Mouse (Mus musculus) hindbrain, embryonic 16.5 days (tissue): ENCODE results near the gene Slain2. TPM values are rescaled to one million over a fixed set of nuclear protein-coding genes. Genes with fewer than 3 reads are reported as not detected.
"Not testable (repeated sequence)": the region's sequence is repeated elsewhere in the genome, so short reads cannot be mapped to it uniquely, and the experiment has no call there.

ENCODE experiments used
- ATAC-seq: fragments of 200-750 bp; cut with Nextera tagmentation; 2 replicates; pipeline ENCODE4 v1.8.0; 2017; ENCODE audit warnings: moderate TSS enrichment, moderate library complexity
- H3K27ac ChIP-seq: fragments of 300-500 bp; sonication (generic); 2 replicates; pipeline ENCODE4 v1.5.1; 2014; ENCODE audit warnings: low read depth, mild to moderate bottlenecking, control low read depth, low read length, moderate library complexity
- H3K27me3 ChIP-seq: fragments of 300-500 bp; sonication (generic); replicated peaks from 2 replicates; pipeline ENCODE4 v1.6.1; 2014; ENCODE audit warnings: low read length; ENCODE audit not compliant: control insufficient read depth, insufficient read depth
- H3K36me3 ChIP-seq: fragments of 300-500 bp; sonication (generic); 2 replicates; pipeline ENCODE4 v1.6.1; 2014; ENCODE audit warnings: mild to moderate bottlenecking, low read length, moderate library complexity, mixed read lengths; ENCODE audit not compliant: control insufficient read depth, insufficient read depth
- H3K4me1 ChIP-seq: fragments of 300-500 bp; sonication (generic); 2 replicates; pipeline ENCODE4 v1.6.1; 2014; ENCODE audit warnings: low read depth, low read length; ENCODE audit not compliant: control insufficient read depth, insufficient read depth
- H3K4me2 ChIP-seq: fragments of 300-500 bp; sonication (generic); 2 replicates; pipeline ENCODE4 v1.6.1; 2014; ENCODE audit warnings: mild to moderate bottlenecking, low read length, control low read depth, moderate library complexity
- H3K4me3 ChIP-seq: fragments of 300-500 bp; sonication (generic); 2 replicates; pipeline ENCODE4 v1.5.1; 2014; ENCODE audit warnings: mild to moderate bottlenecking, low read length, control low read depth, moderate library complexity
- H3K9ac ChIP-seq: fragments of 300-500 bp; sonication (generic); 2 replicates; pipeline ENCODE4 v1.6.1; 2014; ENCODE audit warnings: low read depth, mild to moderate bottlenecking, control low read depth, low read length, moderate library complexity
- H3K9me3 ChIP-seq: fragments of 300-500 bp; sonication (generic); 2 replicates; pipeline ENCODE4 v1.6.1; 2014; ENCODE audit warnings: mild to moderate bottlenecking, low read length, moderate library complexity; ENCODE audit not compliant: control insufficient read depth
- WGBS: fragments of 180-500 bp; shearing (Covaris S2); extraction: QIAGEN DNeasy Blood & Tissue Kit; methylation state at CpG from one replicate; pipeline ENCODE4 v1.1.7; 2014; 5-methylcytosine and 5-hydroxymethylcytosine counted together
- polyA plus RNA-seq: library from polyadenylated mRNA; unstranded; fragments of >200 nt; fragmentation: Nextera tagmentation; extraction: Ambion mirVana; gene quantifications from 2 replicates; pipeline ENCODE4 v1.2.1, GENCODE M21; 2015

Slain2 gene
- polyA plus RNA-seq, 1 experiment from 2014 or later = 12.6 TPM

DNA sequence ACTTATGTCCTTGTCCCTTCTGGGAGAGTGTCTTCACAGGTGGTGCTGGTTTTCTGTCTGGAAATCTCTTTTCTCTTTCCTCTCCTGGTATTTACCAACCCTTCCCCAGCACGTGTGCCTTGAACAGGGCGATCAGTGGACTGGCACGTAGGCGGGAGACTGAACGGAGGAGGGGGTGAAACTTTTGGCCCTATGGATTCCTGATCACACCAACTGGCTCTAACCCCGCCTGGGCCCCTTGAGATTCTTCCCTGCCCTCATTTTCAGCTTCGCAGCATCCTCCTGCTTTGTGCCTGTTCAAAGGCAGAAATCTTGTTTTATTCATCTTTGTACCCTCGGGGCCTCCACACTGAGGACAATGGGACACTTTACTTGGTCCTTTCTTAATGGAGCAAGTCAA is 80.3 kb downstream of the Slain2 start:
- Histone ChIP-seq H3K9ac (no peak overlapping the region), H3K4me3 (no peak overlapping the region)
- WGBS = 26% methylated on average over 8 of the region's 8 CpGs

DNA sequence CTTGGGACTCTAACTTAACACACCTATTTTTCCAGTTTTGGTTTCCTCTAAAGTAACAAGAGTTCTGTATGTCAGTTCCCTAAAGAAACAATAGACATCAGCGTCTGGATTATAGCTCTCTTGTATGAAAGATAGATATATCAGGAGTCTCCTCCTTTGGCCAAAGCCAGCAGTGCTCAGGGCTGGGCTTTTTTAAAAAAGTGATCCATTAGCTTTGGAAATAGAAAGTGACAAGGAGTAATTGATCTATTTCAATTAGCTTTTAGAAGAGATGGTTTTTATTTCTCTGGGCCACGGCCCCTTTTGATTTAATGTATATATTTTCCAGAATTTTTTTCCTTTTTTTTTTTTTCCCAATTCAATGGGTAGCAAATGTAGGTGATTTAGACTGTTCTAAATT is 80.8 kb downstream of the Slain2 start:
- Histone ChIP-seq H3K27me3 (no peaks in the 10 kb centered on the region), H3K27ac (no peak overlapping the region), H3K9ac (no peak overlapping the region), H3K4me1 (peaks cover 3% of the 10 kb centered on the region; the same call in 1 of the 2 replicates), H3K36me3 (no peaks in the 10 kb centered on the region), H3K4me3 (no peak overlapping the region), H3K4me2 (no peak overlapping the region; the same call in 1 of the 2 replicates), H3K9me3 (no peaks in the 10 kb centered on the region)
- no peak for ATAC-seq
- 28% methylated on average over 2 of the region's 2 CpGs for WGBS

More for the DNA sequence above, 80.3 kb downstream of the Slain2 start:
- Histone ChIP-seq H3K36me3 (no peaks in the 10 kb centered on the region), H3K9me3 (no peaks in the 10 kb centered on the region), H3K4me1 (peaks cover 3% of the 10 kb centered on the region; the same call in 1 of the 2 replicates), H3K4me2 (no peak overlapping the region), H3K27me3 (no peaks in the 10 kb centered on the region), H3K27ac (no peak overlapping the region)
- no peak for ATAC-seq

DNA sequence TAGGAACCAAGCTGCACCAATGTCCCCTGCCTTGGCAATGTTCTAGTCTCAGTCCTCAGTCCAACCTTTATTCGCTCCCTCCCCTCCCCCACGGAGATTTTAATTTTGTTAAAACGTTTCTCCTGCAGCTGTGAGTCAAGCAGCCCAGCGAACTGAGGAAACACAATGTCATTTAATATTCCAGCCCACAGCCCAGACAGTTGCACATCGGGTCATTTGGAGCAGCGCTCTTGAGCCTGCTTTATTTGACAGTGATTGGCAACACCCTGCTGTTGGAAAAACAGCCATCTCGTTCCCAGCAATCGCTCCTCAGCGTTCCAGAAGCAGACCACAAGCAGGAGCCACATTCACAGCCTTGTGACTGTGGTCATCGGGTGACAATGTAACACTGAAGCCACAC is 81.3 kb downstream of the Slain2 start:
- ATAC-seq = 0 out of 2 replicates have a peak, but pooled peaks have one; percentile 45

DNA sequence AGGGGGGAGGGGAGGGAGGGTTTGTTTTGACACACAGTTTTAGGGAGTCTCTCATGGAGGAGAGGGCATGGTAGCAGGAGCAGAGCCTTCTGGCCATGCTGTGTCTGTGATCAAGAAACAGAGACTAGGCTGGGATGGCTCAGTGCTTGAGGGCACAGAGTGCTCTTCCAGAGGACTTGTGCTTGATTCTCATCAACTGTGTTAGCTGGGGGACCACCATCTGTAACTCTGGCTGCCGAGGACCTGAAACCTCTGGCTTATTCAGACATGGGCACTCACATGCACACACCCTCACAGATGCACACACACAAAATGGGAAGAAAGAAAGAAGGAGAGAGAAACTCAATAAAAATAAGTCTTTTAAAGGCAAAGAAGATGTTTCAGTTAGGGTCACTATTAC is 84.4 kb downstream of the Slain2 start:
- not testable (repeated sequence) for H3K9ac ChIP-seq, H3K4me1 ChIP-seq, H3K27me3 ChIP-seq, H3K4me2 ChIP-seq, H3K36me3 ChIP-seq, ATAC-seq, H3K9me3 ChIP-seq, H3K4me3 ChIP-seq, H3K27ac ChIP-seq
- 83% methylated on average over 1 of the region's 1 CpGs for WGBS

More for the DNA sequence above, 81.3 kb downstream of the Slain2 start:
- Histone ChIP-seq H3K9ac (no peak overlapping the region), H3K27me3 (no peaks in the 10 kb centered on the region), H3K4me2 (peak overlapping the region; percentile 34), H3K27ac (no peak overlapping the region), H3K36me3 (no peaks in the 10 kb centered on the region), H3K9me3 (no peaks in the 10 kb centered on the region), H3K4me3 (no peak overlapping the region), H3K4me1 (peaks cover 3% of the 10 kb centered on the region; the same call in 1 of the 2 replicates)
- 16% methylated on average over 10 of the region's 10 CpGs for WGBS

GRCm38 (mm10) chr5:73004046-73004445 is 89.9 kb downstream of the Slain2 start:
- H3K9ac ChIP-seq = no peak overlapping the region
- no peaks in the 10 kb centered on the region for H3K36me3 ChIP-seq
- 0 out of 2 replicates have a peak, but pooled peaks cover 4% of the 10 kb centered on the region for H3K4me1 ChIP-seq
- H3K27me3 ChIP-seq = no peaks in the 10 kb centered on the region; the same call in 1 of the 2 replicates
- H3K9me3 ChIP-seq = no peaks in the 10 kb centered on the region
- no peak overlapping the region for H3K4me2 ChIP-seq
- no peak for ATAC-seq
- H3K4me3 ChIP-seq = no peak overlapping the region
- H3K27ac ChIP-seq = no peak overlapping the region
- WGBS = 84% methylated on average over 5 of the region's 5 CpGs

DNA sequence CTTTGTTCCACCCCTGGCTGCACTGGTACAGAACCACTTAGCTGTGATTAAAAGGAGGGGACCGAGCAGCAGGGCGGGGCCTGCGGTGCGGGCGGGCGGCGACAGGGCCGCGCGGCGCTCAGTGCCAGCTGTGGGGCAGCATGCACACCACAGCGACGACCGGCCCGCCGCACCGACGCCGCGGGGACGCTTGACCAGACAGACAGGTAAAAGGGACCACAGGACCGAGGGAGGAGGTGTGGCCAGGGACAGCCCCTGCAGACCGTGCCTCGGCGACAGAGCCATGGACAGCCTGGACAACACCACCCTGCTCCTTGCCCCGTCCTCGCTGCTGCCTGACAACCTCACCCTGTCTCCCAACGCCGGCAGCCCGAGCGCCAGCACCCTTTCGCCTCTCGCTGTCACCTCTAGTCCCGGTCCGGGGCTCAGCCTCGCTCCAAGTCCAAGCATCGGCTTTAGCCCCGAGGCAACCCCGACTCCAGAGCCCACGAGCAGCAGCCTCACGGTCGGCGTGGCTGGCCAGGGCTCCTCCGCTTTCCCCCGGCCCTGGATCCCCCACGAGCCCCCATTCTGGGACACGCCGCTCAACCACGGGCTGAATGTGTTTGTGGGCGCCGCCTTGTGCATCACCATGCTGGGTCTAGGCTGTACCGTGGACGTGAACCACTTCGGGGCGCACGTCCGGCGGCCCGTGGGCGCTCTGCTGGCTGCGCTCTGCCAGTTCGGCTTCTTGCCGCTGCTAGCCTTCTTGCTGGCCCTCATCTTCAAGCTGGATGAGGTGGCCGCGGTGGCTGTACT is 92.9 kb downstream of the Slain2 start, which contains the start of gene Slc10a4:
TSS of gene Slc10a4 (plus strand) at position 100 of the 798 bp plus-strand sequence.
- peak within 1 kb of the TSS; percentile 48 for H3K4me3 ChIP-seq
- H3K9ac ChIP-seq = peak within 1 kb of the TSS; percentile 65
- H3K9me3 ChIP-seq = no peaks in the 10 kb centered on the region
- no peaks in the 10 kb centered on the region for H3K36me3 ChIP-seq
- H3K4me2 ChIP-seq = peak within 1 kb of the TSS; percentile 70
- 0 out of 2 replicates have a peak, but pooled peaks cover 4% of the 10 kb centered on the region for H3K4me1 ChIP-seq
- whole genome bisulfite sequencing = 7% methylated on average over 60 of the region's 65 CpGs
- ATAC-seq = peak; percentile 92
- no peak within 1 kb of the TSS for H3K27ac ChIP-seq
- H3K27me3 ChIP-seq = no peaks in the 10 kb centered on the region; the same call in 1 of the 2 replicates

GRCm38 (mm10) chr5:73007582-73007959 is 93.5 kb downstream of the Slain2 start:
- no peaks in the 10 kb centered on the region for H3K9me3 ChIP-seq
- H3K9ac ChIP-seq = no peak overlapping the region; the same call in 1 of the 2 replicates
- H3K36me3 ChIP-seq = no peaks in the 10 kb centered on the region
- peak; percentile 5; the same call in 1 of the 2 replicates for ATAC-seq
- no peak overlapping the region for H3K27ac ChIP-seq
- no peaks in the 10 kb centered on the region; the same call in 1 of the 2 replicates for H3K27me3 ChIP-seq
- H3K4me3 ChIP-seq = peak overlapping the region; percentile 48
- H3K4me1 ChIP-seq = 0 out of 2 replicates have a peak, but pooled peaks cover 4% of the 10 kb centered on the region
- WGBS = 48% methylated on average over 5 of the region's 5 CpGs
- peak overlapping the region; percentile 70 for H3K4me2 ChIP-seq

- 0 out of 2 replicates have a peak, but pooled peaks have one; percentile 18 for ATAC-seq
- 49% methylated on average over 8 of the region's 8 CpGs for WGBS
These were observed 94.1 kb downstream of the Slain2 start for GRCm38 (mm10) chr5:73008230-73008629.

GRCm38 (mm10) chr5:73011806-73012205 is 97.7 kb downstream of the Slain2 start:
- 90% methylated on average over 14 of the region's 16 CpGs for WGBS
- not testable (repeated sequence) for H3K9ac ChIP-seq, H3K36me3 ChIP-seq, H3K4me1 ChIP-seq, ATAC-seq, H3K4me3 ChIP-seq, H3K9me3 ChIP-seq, H3K4me2 ChIP-seq, H3K27ac ChIP-seq, H3K27me3 ChIP-seq

More at GRCm38 (mm10) chr5:73008230-73008629, 94.1 kb downstream of the Slain2 start:
- H3K27me3 ChIP-seq, H3K27ac ChIP-seq, H3K4me2 ChIP-seq, H3K4me3 ChIP-seq, H3K36me3 ChIP-seq, H3K9ac ChIP-seq, H3K4me1 ChIP-seq, H3K9me3 ChIP-seq: not testable (repeated sequence)
